ENCODE assay signal across 8 mouse cellular contexts in the genomic region with DNA sequence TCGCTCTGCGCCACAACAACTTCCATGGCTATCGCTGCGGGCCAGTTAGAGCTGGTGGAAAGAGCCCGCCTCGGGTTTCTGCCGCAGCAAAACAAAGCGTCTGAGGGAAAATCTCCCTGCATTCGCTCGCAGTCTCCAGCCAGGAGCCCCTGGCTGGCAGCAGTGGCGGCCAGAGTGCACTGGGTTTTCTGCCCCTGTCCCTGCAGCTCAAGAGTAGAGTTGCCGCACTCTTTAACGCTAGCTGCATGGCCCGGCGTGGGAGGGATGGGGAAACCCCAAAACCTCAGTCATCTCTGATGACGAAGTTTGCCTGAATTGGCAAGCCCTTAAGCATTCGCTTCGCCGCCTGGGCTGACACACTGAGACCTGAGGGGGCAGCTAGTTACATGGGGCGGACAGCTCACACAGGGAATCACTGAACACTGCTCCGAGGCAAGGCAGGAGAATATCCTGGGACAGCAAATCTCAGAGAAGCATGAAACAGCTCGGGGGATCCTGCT. TPM values are rescaled to one million over a fixed set of nuclear protein-coding genes. Genes with fewer than 3 reads are reported as not detected.
DNase-seq lines count a peak whose midpoint lies in the region; ATAC-seq and TF ChIP-seq lines count a peak whose summit lies in the region.

A gene (minus strand): TSS at position 450 of the 500 bp plus-strand sequence.

- TF ChIP-seq CTCF in liver, postnatal 0 days (IDR thresholded peaks at IDR 0.05; ENCODE audit: low read depth) = no peak

- no peaks in the 10 kb centered on the region for H3K9me3 ChIP-seq in forebrain, embryonic 11.5 days (ENCODE audit: control insufficient read depth, low read length)
- no peaks in the 10 kb centered on the region for H3K9me3 ChIP-seq in neural tube, embryonic 11.5 days (ENCODE audit: control insufficient read depth, low read length)
- no peaks in the 10 kb centered on the region for H3K9me3 ChIP-seq in liver, postnatal 0 days (ENCODE audit: low read length)

- under 1% methylated on average over 22 of the region's 22 CpGs for WGBS in forebrain, embryonic 11.5 days
- under 1% methylated on average over 22 of the region's 22 CpGs for WGBS in neural tube, embryonic 11.5 days
- 4% methylated on average over 22 of the region's 22 CpGs for WGBS in liver, postnatal 0 days (ENCODE audit: insufficient replicate concordance)

- H3K9ac ChIP-seq in forebrain, embryonic 11.5 days (ENCODE audit: low read length) = peak within 1 kb of the TSS; percentile 75
- H3K9ac ChIP-seq in neural tube, embryonic 11.5 days (ENCODE audit: low read length) = peak within 1 kb of the TSS; percentile 62
- H3K9ac ChIP-seq in liver, postnatal 0 days (replicated peaks) = no peak within 1 kb of the TSS

- DNase-seq in right cerebral cortex, adult 18-20 months = peak; percentile 51
- no peak for DNase-seq in right cerebral cortex, postnatal 4 days
- peak; percentile 77 for DNase-seq in cerebellum, adult 11-12 months
- peak; percentile 63 for DNase-seq in forebrain, embryonic 11.5 days (ENCODE audit: low spot score)
- peak in 1 of 2 experiments; percentile 26 for DNase-seq in layer of hippocampus, postnatal 36 days
- DNase-seq in neural tube, embryonic 11.5 days (ENCODE audit: low spot score) = peak; percentile 57
- no peak for DNase-seq in adrenal gland, adult 8-10 months
- DNase-seq in liver, postnatal 0 days = no peak

- H3K4me2 ChIP-seq in forebrain, embryonic 11.5 days (ENCODE audit: low read depth, low read length, severe bottlenecking) = peak within 1 kb of the TSS; percentile 71
- H3K4me2 ChIP-seq in neural tube, embryonic 11.5 days (ENCODE audit: low read depth) = peak within 1 kb of the TSS; percentile 64
- no peak within 1 kb of the TSS for H3K4me2 ChIP-seq in liver, postnatal 0 days (ENCODE audit: low read depth, low read length)

- H3K4me3 ChIP-seq in forebrain, embryonic 11.5 days (ENCODE audit: low read depth, low read length) = peak within 1 kb of the TSS; percentile 40
- H3K4me3 ChIP-seq in neural tube, embryonic 11.5 days (ENCODE audit: low read depth, low read length) = peak within 1 kb of the TSS; percentile 25
- no peak within 1 kb of the TSS for H3K4me3 ChIP-seq in liver, postnatal 0 days (ENCODE audit: low read depth, low read length)

- TF ChIP-seq EP300 in liver, postnatal 0 days (IDR thresholded peaks at IDR 0.05; ENCODE audit: low read depth) = no peak

- peak within 1 kb of the TSS; percentile 55 for H3K27ac ChIP-seq in forebrain, embryonic 11.5 days (ENCODE audit: low read depth, low read length)
- H3K27ac ChIP-seq in neural tube, embryonic 11.5 days (ENCODE audit: low read depth, low read length) = no peak within 1 kb of the TSS
- no peak within 1 kb of the TSS for H3K27ac ChIP-seq in liver, postnatal 0 days (ENCODE audit: low read depth)

- H3K27me3 ChIP-seq in forebrain, embryonic 11.5 days (ENCODE audit: control insufficient read depth, insufficient read depth, low read length) = no peaks in the 10 kb centered on the region
- H3K27me3 ChIP-seq in neural tube, embryonic 11.5 days (ENCODE audit: control insufficient read depth, insufficient read depth, low read length) = peaks cover 12% of the 10 kb centered on the region; the same call in 1 of the 2 replicates
- H3K27me3 ChIP-seq in liver, postnatal 0 days (ENCODE audit: insufficient read depth, low read length) = peaks cover 59% of the 10 kb centered on the region

- ATAC-seq in forebrain, embryonic 11.5 days (replicated peaks; ENCODE audit: low FRiP score) = no peak; the same call in 1 of the 2 replicates
- ATAC-seq in neural tube, embryonic 11.5 days (ENCODE audit: insufficient read depth, low FRiP score, low TSS enrichment) = no peak
- no peak for ATAC-seq in liver, postnatal 0 days

- H3K4me1 ChIP-seq in forebrain, embryonic 11.5 days (replicated peaks; ENCODE audit: control insufficient read depth, insufficient read depth, low read length) = peaks cover 10% of the 10 kb centered on the region; the same call in 1 of the 2 replicates
- peaks cover 11% of the 10 kb centered on the region; the same call in 1 of the 2 replicates for H3K4me1 ChIP-seq in neural tube, embryonic 11.5 days (ENCODE audit: control insufficient read depth, insufficient read depth, low read length)
- H3K4me1 ChIP-seq in liver, postnatal 0 days (ENCODE audit: insufficient read depth) = no peaks in the 10 kb centered on the region

- no peaks in the 10 kb centered on the region for H3K36me3 ChIP-seq in forebrain, embryonic 11.5 days (ENCODE audit: control insufficient read depth, insufficient read depth, low read length)
- H3K36me3 ChIP-seq in neural tube, embryonic 11.5 days (ENCODE audit: control insufficient read depth, insufficient read depth, low read length) = no peaks in the 10 kb centered on the region
- H3K36me3 ChIP-seq in liver, postnatal 0 days (replicated peaks; ENCODE audit: insufficient read depth, low read length) = no peaks in the 10 kb centered on the region

RNA-seq across cellular contexts. Expression of the gene that starts here (rescaled TPM):
- 38.5 and 39.2 TPM in 2 replicates for polyA plus RNA-seq in forebrain, embryonic 11.5 days (2014; fragmentation: Nextera tagmentation; extraction: Ambion mirVana)
- 10 to 100 TPM; 17.5 to 18.2 TPM for total RNA-seq in layer of hippocampus, postnatal 36 days (2021)
- 21.3 and 22.8 TPM in 2 replicates for polyA plus RNA-seq in neural tube, embryonic 11.5 days (2014; fragmentation: Nextera tagmentation; extraction: Ambion mirVana)
- total RNA-seq in adrenal gland, adult 8-10 months (2022) = under 1 TPM in 1 of 4 experiments, not detected in 3; 0.10 TPM
- 0.13 TPM in 1 of 2 replicates, not detected in the other for polyA plus RNA-seq in liver, postnatal 0 days (2015; fragmentation: Nextera tagmentation; extraction: Ambion mirVana)

Comparison
In these comparisons a context has a peak if more than half of its experiments do, and no peak if none do; other contexts are left out.
1. RNA of the gene that starts here (total RNA-seq): 17.5 to 18.2 TPM in layer of hippocampus, postnatal 36 days; 0.10 TPM in adrenal gland, adult 8-10 months; every median in the first group is over 10 times any median in the second.
2. RNA of the gene that starts here (polyA plus RNA-seq): 38.5 to 39.2 TPM in forebrain, embryonic 11.5 days and 21.3 to 22.8 TPM in neural tube, embryonic 11.5 days; 0.13 TPM in liver, postnatal 0 days; every median in the first group is over 10 times any median in the second.
3. DNase-seq: peak in right cerebral cortex, adult 18-20 months (single experiment), cerebellum, adult 11-12 months (single experiment), forebrain, embryonic 11.5 days (single experiment) and neural tube, embryonic 11.5 days (single experiment); none in right cerebral cortex, postnatal 4 days (single experiment), adrenal gland, adult 8-10 months (single experiment) and liver, postnatal 0 days (single experiment).